Mouse (Mus musculus) adrenal gland, adult 18-20 months (tissue): ENCODE results near the gene Rnf181. TPM values are rescaled to one million over a fixed set of nuclear protein-coding genes. Genes with fewer than 3 reads are reported as not detected.

Source experiments
- DNase-seq, 2 experiments: peaks; one replicate each; pipeline ENCODE4 v3.0.0; 2021 to 2022; ENCODE audit warnings: low spot score in 2 of 2
- total RNA-seq, 2 experiments: library from RNA; stranded (reverse); gene quantifications; 1 replicate in 1 of 2; 2 replicates in 1 of 2; pipeline ENCODE4 v1.2.3; 2021

The Rnf181 gene
- total RNA-seq, 2 experiments from 2014 or later, result 187 to 460 TPM

GRCm38 (mm10) chr6:72362132-72363028 is 4.4 kb downstream of the Rnf181 start:
- peak; percentile 86 for DNase-seq

- DNase-seq, result no peak
Measured at GRCm38 (mm10) chr6:72361121-72361551, 5.6 kb downstream of the Rnf181 start.

- DNase-seq, result no peak
Measured at GRCm38 (mm10) chr6:72360599-72360935, 6.2 kb downstream of the Rnf181 start.

GRCm38 (mm10) chr6:72359891-72360598 is 6.7 kb downstream of the Rnf181 start:
- no peak for DNase-seq

- DNase-seq, result no peak
Measured at GRCm38 (mm10) chr6:72359343-72359742, 7.4 kb downstream of the Rnf181 start.

GRCm38 (mm10) chr6:72358086-72358764 is 8.5 kb downstream of the Rnf181 start:
- no peak for DNase-seq

- DNase-seq, result no peak
Measured at GRCm38 (mm10) chr6:72357164-72358079, 9.3 kb downstream of the Rnf181 start.

- no peak for DNase-seq
Measured at GRCm38 (mm10) chr6:72356001-72356532, 10.7 kb downstream of the Rnf181 start.

GRCm38 (mm10) chr6:72355066-72355911 is 11.5 kb downstream of the Rnf181 start, which contains the start of gene Tmem150a:
TSS of gene Tmem150a (plus strand) at chr6:72355447.
- DNase-seq, result peak; percentile 75 to 77

GRCm38 (mm10) chr6:72354025-72354424 is 12.7 kb downstream of the Rnf181 start:
- no peak for DNase-seq

- DNase-seq, result no peak
Measured at GRCm38 (mm10) chr6:72352636-72353405, 13.9 kb downstream of the Rnf181 start.

- no peak for DNase-seq
Measured at GRCm38 (mm10) chr6:72350214-72350613, 16.5 kb downstream of the Rnf181 start.

- DNase-seq, result no peak
Measured at GRCm38 (mm10) chr6:72348411-72348810, 18.3 kb downstream of the Rnf181 start.

GRCm38 (mm10) chr6:72347166-72347941 is 19.4 kb downstream of the Rnf181 start, which contains the start of gene 0610030E20Rik:
TSS of gene 0610030E20Rik (plus strand) at chr6:72347317.
- DNase-seq, result peak; percentile 72 to 76

- no peak for DNase-seq
Measured at GRCm38 (mm10) chr6:72346261-72346660, 20.5 kb downstream of the Rnf181 start.

- DNase-seq, result no peak
Measured at GRCm38 (mm10) chr6:72345633-72346032, 21.1 kb downstream of the Rnf181 start.

- peak; percentile 90 to 91 for DNase-seq
Measured at GRCm38 (mm10) chr6:72345074-72345567, 21.6 kb downstream of the Rnf181 start, which contains the start of gene Usp39. TSS of gene Usp39 (minus strand) at chr6:72345184.
